Mouse (Mus musculus) midbrain, postnatal 0 days (tissue): ENCODE measurements around the gene Olfr639. TPM values are rescaled to one million over a fixed set of nuclear protein-coding genes. Genes with fewer than 3 reads are reported as not detected.
"Not testable (repeated sequence)": the region's sequence is repeated elsewhere in the genome, so short reads cannot be mapped to it uniquely, and the experiment has no call there.

ENCODE experiments used
- ATAC-seq: fragments of 200-750 bp; cut with Nextera tagmentation; 2 replicates; pipeline ENCODE4 v1.8.0; 2017; ENCODE audit warnings: moderate number of reproducible peaks, mild to moderate bottlenecking, moderate TSS enrichment, moderate library complexity; ENCODE audit not compliant: low FRiP score
- DNase-seq: peaks from one replicate; pipeline ENCODE4 v3.0.0-alpha.2; 2015; ENCODE audit warnings: low spot score
- H3K27ac ChIP-seq: fragments of 300-500 bp; sonication (generic); 2 replicates; pipeline ENCODE4 v1.5.1; 2014; ENCODE audit warnings: low read depth, mild to moderate bottlenecking, low read length, mixed read lengths
- H3K27me3 ChIP-seq: fragments of 300-500 bp; sonication (generic); 2 replicates; pipeline ENCODE4 v1.6.1; 2014; ENCODE audit warnings: low read length, control low read depth, mixed read lengths; ENCODE audit not compliant: insufficient read depth
- H3K36me3 ChIP-seq: fragments of 300-500 bp; sonication (generic); 2 replicates; pipeline ENCODE4 v1.6.1; 2014; ENCODE audit warnings: low read length, control low read depth, mixed read lengths; ENCODE audit not compliant: insufficient read depth
- H3K4me1 ChIP-seq: fragments of 300-500 bp; sonication (generic); 2 replicates; pipeline ENCODE4 v1.6.1; 2014; ENCODE audit warnings: mild to moderate bottlenecking, control low read depth, antibody characterized with exemption, low read length, mixed read lengths; ENCODE audit not compliant: insufficient read depth
- H3K4me2 ChIP-seq: fragments of 300-500 bp; sonication (generic); 2 replicates; pipeline ENCODE4 v1.6.1; 2014; ENCODE audit warnings: low read depth, mild to moderate bottlenecking, low read length, mixed read lengths; ENCODE audit not compliant: poor library complexity, severe bottlenecking
- H3K4me3 ChIP-seq: fragments of 300-500 bp; sonication (generic); 2 replicates; pipeline ENCODE4 v1.5.1; 2014; ENCODE audit warnings: low read depth, mild to moderate bottlenecking, low read length, moderate library complexity
- H3K9ac ChIP-seq: fragments of 300-500 bp; sonication (generic); replicated peaks from 2 replicates; pipeline ENCODE4 v1.6.1; 2014; ENCODE audit warnings: mild to moderate bottlenecking, low read length, moderate library complexity, mixed read lengths; ENCODE audit not compliant: poor library complexity, severe bottlenecking
- H3K9me3 ChIP-seq: fragments of 300-500 bp; sonication (generic); 2 replicates; pipeline ENCODE4 v1.6.1; 2016; ENCODE audit warnings: low read length, control low read depth
- CTCF ChIP-seq: IDR thresholded peaks from 2 replicates; pipeline ENCODE4 v1.5.1; 2016; ENCODE audit warnings: antibody characterized with exemption, mild to moderate bottlenecking
- WGBS: fragments of 180-500 bp; shearing (Covaris S2); extraction: QIAGEN DNeasy Blood & Tissue Kit; methylation state at CpG from one replicate; pipeline ENCODE4 v1.1.7; 2014; 5-methylcytosine and 5-hydroxymethylcytosine counted together
- polyA plus RNA-seq: library from polyadenylated mRNA; unstranded; fragments of >200 nt; fragmentation: Nextera tagmentation; extraction: Ambion mirVana; gene quantifications from 2 replicates; pipeline ENCODE4 v1.2.1, GENCODE M21; 2015
- total RNA-seq: library from RNA; depleted of rRNA; stranded (reverse); fragments of >200 nt; gene quantifications from 2 replicates; pipeline ENCODE4 v1.2.3, GENCODE M21; 2014; rRNA removed

The Olfr639 gene
- total and polyA plus RNA-seq, 2 experiments from 2014 or later = not detected

DNA sequence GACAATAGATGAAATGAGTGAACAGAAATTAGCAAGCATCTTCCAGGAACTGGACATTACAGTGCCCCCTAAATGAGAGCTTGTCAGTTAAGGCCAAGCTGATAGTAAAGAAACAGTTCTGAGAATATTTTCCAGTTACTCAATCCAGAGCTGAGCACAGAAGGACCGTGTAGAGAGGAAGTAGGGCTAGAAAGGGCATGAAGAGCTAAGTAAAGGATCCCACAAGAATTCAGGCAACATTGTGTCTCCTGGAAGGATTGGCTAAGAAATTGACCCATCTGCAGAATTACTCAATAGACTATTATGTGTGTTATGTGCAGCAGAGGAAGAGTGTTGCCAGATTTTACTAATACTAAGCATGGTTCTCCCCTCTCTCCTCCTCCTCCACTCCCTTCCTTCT, 45.3 kb downstream of the Olfr639 start:
- TF ChIP-seq CTCF = no peak
- no peaks in the 10 kb centered on the region for H3K9me3 ChIP-seq
- no peak overlapping the region for H3K27ac ChIP-seq
- no peak overlapping the region for H3K4me3 ChIP-seq
- 38% methylated on average over 1 of the region's 1 CpGs for WGBS
- no peak overlapping the region for H3K9ac ChIP-seq
- no peaks in the 10 kb centered on the region for H3K27me3 ChIP-seq
- H3K4me1 ChIP-seq = no peaks in the 10 kb centered on the region
- no peaks in the 10 kb centered on the region for H3K36me3 ChIP-seq
- no peak overlapping the region for H3K4me2 ChIP-seq
- DNase-seq = no peak
- ATAC-seq = no peak

DNA sequence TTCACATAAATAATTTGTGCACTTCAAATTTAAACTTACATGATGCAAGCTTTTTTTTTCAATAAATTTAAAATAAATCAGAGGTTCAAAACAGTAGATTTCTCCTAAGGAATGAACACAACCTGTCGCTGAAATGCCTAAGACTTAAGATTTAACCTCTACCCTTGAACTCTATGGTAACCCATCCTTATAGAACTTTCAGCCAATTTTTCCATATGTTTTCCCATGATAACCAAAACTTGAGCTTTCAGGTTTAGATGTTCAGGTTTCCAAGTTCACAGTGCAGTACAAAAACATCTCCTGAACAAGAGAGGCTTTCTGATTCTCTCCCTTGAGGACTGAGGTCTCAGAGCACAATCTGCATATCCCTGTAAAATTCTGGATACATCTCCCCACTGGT, 46.3 kb downstream of the Olfr639 start, which contains the start of gene Olfr635:
Gene Olfr635, plus strand, starts transcription at position 301 of the 400 bp plus-strand sequence.
- no peak within 1 kb of the TSS for H3K4me3 ChIP-seq
- no peak within 1 kb of the TSS for H3K9ac ChIP-seq
- WGBS = 81% methylated on average over 1 of the region's 1 CpGs
- H3K36me3 ChIP-seq = no peaks in the 10 kb centered on the region
- H3K4me1 ChIP-seq = no peaks in the 10 kb centered on the region
- ATAC-seq (no peak), DNase-seq (no peak)
- no peaks in the 10 kb centered on the region for H3K27me3 ChIP-seq
- H3K4me2 ChIP-seq = no peak within 1 kb of the TSS
- no peak within 1 kb of the TSS for H3K27ac ChIP-seq
- H3K9me3 ChIP-seq = no peaks in the 10 kb centered on the region
- TF ChIP-seq CTCF = no peak

DNA sequence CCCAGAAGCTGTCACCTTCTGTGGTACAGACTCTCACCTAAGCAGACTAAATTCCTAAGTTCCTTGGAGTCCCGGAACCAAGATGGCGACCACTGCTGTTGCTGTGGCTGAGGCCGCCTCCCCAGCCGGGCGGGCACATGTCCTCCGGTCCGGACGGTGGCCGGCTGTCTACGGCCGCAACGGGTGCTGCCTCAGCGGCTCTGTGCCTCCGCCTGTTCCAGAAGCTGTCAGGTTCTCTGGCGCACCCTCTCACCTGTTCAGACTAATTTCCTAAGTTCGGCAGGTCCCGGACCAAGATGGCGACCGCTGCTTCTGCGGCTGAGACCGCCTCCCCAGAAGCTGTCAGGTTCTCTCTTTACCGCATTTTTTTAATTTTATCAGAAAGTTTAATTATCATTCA, 50.2 kb downstream of the Olfr639 start:
- not testable (repeated sequence) for H3K9ac ChIP-seq, H3K4me3 ChIP-seq, DNase-seq, H3K9me3 ChIP-seq, H3K4me2 ChIP-seq, H3K36me3 ChIP-seq, H3K27me3 ChIP-seq, ATAC-seq, H3K27ac ChIP-seq, H3K4me1 ChIP-seq
- 95% methylated on average over 22 of the region's 22 CpGs for WGBS

Other genes with a start within 250 kb of the Olfr639 start
Only the 30 nearest of the 32 such genes appear.
- not detected in 2 replicates for gene Olfr67, start 225.5 kb downstream of the Olfr639 start, total RNA-seq
- not detected in 2 replicates for gene Olfr67, start 225.5 kb downstream of the Olfr639 start, polyA plus RNA-seq
- gene Hbb-bt, start 203.3 kb downstream of the Olfr639 start, total RNA-seq = 140 and 223 TPM in 2 replicates
- gene Hbb-bt, start 203.3 kb downstream of the Olfr639 start, polyA plus RNA-seq = 153 and 165 TPM in 2 replicates
- gene Hbb-bs, start 189.2 kb downstream of the Olfr639 start, total RNA-seq = 1,016 and 1,022 TPM in 2 replicates
- gene Hbb-bs, start 189.2 kb downstream of the Olfr639 start, polyA plus RNA-seq = 709 and 771 TPM in 2 replicates
- not detected in 2 replicates for gene Hbb-bh2, start 176.8 kb downstream of the Olfr639 start, total RNA-seq
- gene Hbb-bh2, start 176.8 kb downstream of the Olfr639 start, polyA plus RNA-seq = not detected in 2 replicates
- not detected in 2 replicates for gene Hbb-bh1, start 174.1 kb downstream of the Olfr639 start, total RNA-seq
- not detected in 2 replicates for gene Hbb-bh1, start 174.1 kb downstream of the Olfr639 start, polyA plus RNA-seq
- 1.0 TPM in 1 of 2 replicates, not detected in the other for gene Hbb-y, start 164.1 kb downstream of the Olfr639 start, total RNA-seq
- gene Hbb-y, start 164.1 kb downstream of the Olfr639 start, polyA plus RNA-seq = 1.1 TPM in 1 of 2 replicates, not detected in the other
- gene Olfr66, start 131.1 kb downstream of the Olfr639 start, total RNA-seq = not detected in 2 replicates
- not detected in 2 replicates for gene Olfr66, start 131.1 kb downstream of the Olfr639 start, polyA plus RNA-seq
- gene Olfr64, start 122.8 kb downstream of the Olfr639 start, total RNA-seq = 0.05 TPM in 1 of 2 replicates, not detected in the other
- gene Olfr64, start 122.8 kb downstream of the Olfr639 start, polyA plus RNA-seq = not detected in 2 replicates
- gene Olfr65, start 113.8 kb downstream of the Olfr639 start, total RNA-seq = not detected in 2 replicates
- not detected in 2 replicates for gene Olfr65, start 113.8 kb downstream of the Olfr639 start, polyA plus RNA-seq
- not detected in 2 replicates for gene Olfr631, start 88.5 kb downstream of the Olfr639 start, total RNA-seq
- not detected in 2 replicates for gene Olfr631, start 88.5 kb downstream of the Olfr639 start, polyA plus RNA-seq
- gene Olfr632, start 83.0 kb downstream of the Olfr639 start, total RNA-seq = not detected in 2 replicates
- gene Olfr632, start 83.0 kb downstream of the Olfr639 start, polyA plus RNA-seq = not detected in 2 replicates
- not detected in 2 replicates for gene Olfr633, start 72.9 kb downstream of the Olfr639 start, total RNA-seq
- not detected in 2 replicates for gene Olfr633, start 72.9 kb downstream of the Olfr639 start, polyA plus RNA-seq
- not detected in 2 replicates for gene Olfr635, start 46.2 kb downstream of the Olfr639 start, total RNA-seq
- 0.01 TPM in 1 of 2 replicates, not detected in the other for gene Olfr635, start 46.2 kb downstream of the Olfr639 start, polyA plus RNA-seq
- not detected in 2 replicates for gene Olfr638, start 18.6 kb downstream of the Olfr639 start, total RNA-seq
- gene Olfr638, start 18.6 kb downstream of the Olfr639 start, polyA plus RNA-seq = not detected in 2 replicates
- 0.11 TPM in 1 of 2 replicates, not detected in the other for gene Olfr640, start 8.3 kb upstream of the Olfr639 start, total RNA-seq
- 0.06 TPM in 1 of 2 replicates, not detected in the other for gene Olfr640, start 8.3 kb upstream of the Olfr639 start, polyA plus RNA-seq
- gene Olfr641, start 18.1 kb upstream of the Olfr639 start, total RNA-seq = not detected in 2 replicates
- not detected in 2 replicates for gene Olfr641, start 18.1 kb upstream of the Olfr639 start, polyA plus RNA-seq
- gene Olfr642, start 35.4 kb upstream of the Olfr639 start, total RNA-seq = not detected in 2 replicates
- not detected in 2 replicates for gene Olfr642, start 35.4 kb upstream of the Olfr639 start, polyA plus RNA-seq
- not detected in 2 replicates for gene 4930516K23Rik, start 44.1 kb upstream of the Olfr639 start, total RNA-seq
- not detected in 2 replicates for gene 4930516K23Rik, start 44.1 kb upstream of the Olfr639 start, polyA plus RNA-seq
- not detected in 2 replicates for gene Olfr644, start 54.6 kb upstream of the Olfr639 start, total RNA-seq
- not detected in 2 replicates for gene Olfr644, start 54.6 kb upstream of the Olfr639 start, polyA plus RNA-seq
- gene Olfr645, start 68.2 kb upstream of the Olfr639 start, total RNA-seq = not detected in 2 replicates
- not detected in 2 replicates for gene Olfr645, start 68.2 kb upstream of the Olfr639 start, polyA plus RNA-seq
- gene Olfr646, start 87.6 kb upstream of the Olfr639 start, total RNA-seq = not detected in 2 replicates
- gene Olfr646, start 87.6 kb upstream of the Olfr639 start, polyA plus RNA-seq = not detected in 2 replicates
- gene Ubqln5, start 112.5 kb upstream of the Olfr639 start, total RNA-seq = not detected in 2 replicates
- gene Ubqln5, start 112.5 kb upstream of the Olfr639 start, polyA plus RNA-seq = not detected in 2 replicates
- not detected in 2 replicates for gene Olfr643, start 120.1 kb upstream of the Olfr639 start, total RNA-seq
- not detected in 2 replicates for gene Olfr643, start 120.1 kb upstream of the Olfr639 start, polyA plus RNA-seq
- gene Ubqln3, start 126.0 kb upstream of the Olfr639 start, total RNA-seq = not detected in 2 replicates
- gene Ubqln3, start 126.0 kb upstream of the Olfr639 start, polyA plus RNA-seq = not detected in 2 replicates
- gene Ubqlnl, start 133.3 kb upstream of the Olfr639 start, total RNA-seq = not detected in 2 replicates
- not detected in 2 replicates for gene Ubqlnl, start 133.3 kb upstream of the Olfr639 start, polyA plus RNA-seq
- gene Olfm5, start 147.5 kb upstream of the Olfr639 start, total RNA-seq = not detected in 2 replicates
- not detected in 2 replicates for gene Olfm5, start 147.5 kb upstream of the Olfr639 start, polyA plus RNA-seq
- not detected in 2 replicates for gene Olfr648, start 166.1 kb upstream of the Olfr639 start, total RNA-seq
- 0.39 and 0.42 TPM in 2 replicates for gene Olfr648, start 166.1 kb upstream of the Olfr639 start, polyA plus RNA-seq
- gene Olfr649, start 178.7 kb upstream of the Olfr639 start, total RNA-seq = not detected in 2 replicates
- gene Olfr649, start 178.7 kb upstream of the Olfr639 start, polyA plus RNA-seq = not detected in 2 replicates
- gene Trim6, start 201.5 kb upstream of the Olfr639 start, total RNA-seq = 0.11 and 0.33 TPM in 2 replicates
- gene Trim6, start 201.5 kb upstream of the Olfr639 start, polyA plus RNA-seq = 0.49 and 0.75 TPM in 2 replicates
- gene Trim34a, start 227.2 kb upstream of the Olfr639 start, total RNA-seq = 1.9 and 2.4 TPM in 2 replicates
- gene Trim34a, start 227.2 kb upstream of the Olfr639 start, polyA plus RNA-seq = 0.78 and 0.86 TPM in 2 replicates